Mouse (Mus musculus) cerebellum, adult 11 months (tissue): ENCODE measurements around the gene Bmp7.

Experiments
- DNase-seq: peaks from one replicate; pipeline ENCODE4 v3.0.0; 2022

The Bmp7 gene

GRCm38 (mm10) chr2:172940003-172940798 lies at the start of gene Bmp7:
TSS of gene Bmp7 (minus strand) at chr2:172940321.
- no peak for DNase-seq

GRCm38 (mm10) chr2:172982776-172983561 lies 42.8 kb upstream of the Bmp7 start:
- no peak for DNase-seq

GRCm38 (mm10) chr2:172979666-172980345 lies 39.7 kb upstream of the Bmp7 start:
- no peak for DNase-seq

GRCm38 (mm10) chr2:172978131-172978633 lies 38.1 kb upstream of the Bmp7 start:
- no peak for DNase-seq

- no peak for DNase-seq
Measured at GRCm38 (mm10) chr2:172977409-172978130, 37.4 kb upstream of the Bmp7 start, which contains the start of gene Spo11. TSS of gene Spo11 (plus strand) at chr2:172977700.

GRCm38 (mm10) chr2:172976661-172977238 lies 36.6 kb upstream of the Bmp7 start:
- DNase-seq, result no peak

GRCm38 (mm10) chr2:172975159-172975558 lies 35.0 kb upstream of the Bmp7 start:
- DNase-seq, result no peak

- no peak for DNase-seq
Measured at GRCm38 (mm10) chr2:172974701-172975100, 34.6 kb upstream of the Bmp7 start.

- DNase-seq, result no peak
Measured at GRCm38 (mm10) chr2:172973806-172974565, 33.9 kb upstream of the Bmp7 start.

- DNase-seq, result no peak
Measured at GRCm38 (mm10) chr2:172971865-172972264, 31.7 kb upstream of the Bmp7 start.

GRCm38 (mm10) chr2:172966480-172966879 lies 26.4 kb upstream of the Bmp7 start:
- no peak for DNase-seq

- no peak for DNase-seq
Measured at GRCm38 (mm10) chr2:172965249-172965648, 25.1 kb upstream of the Bmp7 start.

GRCm38 (mm10) chr2:172961211-172961610 lies 21.1 kb upstream of the Bmp7 start:
- no peak for DNase-seq

- no peak for DNase-seq
Measured at GRCm38 (mm10) chr2:172960350-172960749, 20.2 kb upstream of the Bmp7 start.

GRCm38 (mm10) chr2:172959006-172959768 lies 19.1 kb upstream of the Bmp7 start:
- no peak for DNase-seq

GRCm38 (mm10) chr2:172958579-172958978 lies 18.5 kb upstream of the Bmp7 start:
- DNase-seq, result no peak

- DNase-seq, result no peak
Measured at GRCm38 (mm10) chr2:172951976-172952375, 11.9 kb upstream of the Bmp7 start.

- DNase-seq, result no peak
Measured at GRCm38 (mm10) chr2:172950722-172951121, 10.6 kb upstream of the Bmp7 start.

- no peak for DNase-seq
Measured at GRCm38 (mm10) chr2:172950119-172950676, 10.1 kb upstream of the Bmp7 start.

- DNase-seq, result no peak
Measured at GRCm38 (mm10) chr2:172949051-172949450, 8.9 kb upstream of the Bmp7 start.
